ENCODE assay signal across 8 mouse cellular contexts in genomic region chr2:36102559-36102946, GRCm38 (mm10). TPM values are rescaled to one million over a fixed set of nuclear protein-coding genes. Genes with fewer than 3 reads are reported as not detected.
DNase-seq lines count a peak whose midpoint lies in the region; ATAC-seq and TF ChIP-seq lines count a peak whose summit lies in the region.

No protein-coding gene starts in this region.

- TF ChIP-seq POLR2A in kidney, adult 2 months (IDR thresholded peaks at IDR 0.05; ENCODE audit: low read depth, low read length), result no peak

- H3K9ac ChIP-seq in forebrain, embryonic 12.5 days, result peak overlapping the region; percentile 50
- H3K9ac ChIP-seq in midbrain, embryonic 14.5 days (replicated peaks; ENCODE audit: low read length), result no peak overlapping the region

- H3K36me3 ChIP-seq in kidney, adult 2 months (ENCODE audit: control insufficient read depth, insufficient read depth, low read length), result no peaks in the 10 kb centered on the region
- no peaks in the 10 kb centered on the region for H3K36me3 ChIP-seq in forebrain, embryonic 12.5 days (replicated peaks)
- H3K36me3 ChIP-seq in midbrain, embryonic 14.5 days (ENCODE audit: control insufficient read depth, insufficient read depth, low read length), result no peaks in the 10 kb centered on the region

- H3K9me3 ChIP-seq in forebrain, embryonic 12.5 days, result no peaks in the 10 kb centered on the region
- no peaks in the 10 kb centered on the region for H3K9me3 ChIP-seq in midbrain, embryonic 14.5 days (ENCODE audit: control insufficient read depth, low read length)

- peaks cover 3% of the 10 kb centered on the region; the same call in 1 of the 2 replicates for H3K4me1 ChIP-seq in kidney, adult 2 months (ENCODE audit: control insufficient read depth, insufficient read depth, low read length)
- peaks cover 37% of the 10 kb centered on the region for H3K4me1 ChIP-seq in forebrain, embryonic 12.5 days
- peaks cover 11% of the 10 kb centered on the region for H3K4me1 ChIP-seq in midbrain, embryonic 14.5 days (ENCODE audit: control insufficient read depth, insufficient read depth, low read length)

- no peak for ATAC-seq in forebrain, embryonic 12.5 days (ENCODE audit: low FRiP score)
- peak; percentile 38; the same call in 1 of the 2 replicates for ATAC-seq in midbrain, embryonic 14.5 days (ENCODE audit: low FRiP score, low TSS enrichment)

- H3K4me3 ChIP-seq in kidney, adult 2 months (ENCODE audit: insufficient read depth, low read depth, low read length), result no peak overlapping the region
- peak overlapping the region; percentile 46 for H3K4me3 ChIP-seq in forebrain, embryonic 12.5 days (replicated peaks)
- 0 out of 2 replicates have a peak overlapping the region, but pooled peaks have one; percentile 1 for H3K4me3 ChIP-seq in midbrain, embryonic 14.5 days (replicated peaks; ENCODE audit: low read depth, low read length)

- no peak overlapping the region for H3K27ac ChIP-seq in kidney, adult 2 months (ENCODE audit: insufficient read depth, low read depth, low read length)
- H3K27ac ChIP-seq in forebrain, embryonic 12.5 days, result peak overlapping the region; percentile 84
- H3K27ac ChIP-seq in midbrain, embryonic 14.5 days (replicated peaks; ENCODE audit: low read depth, low read length), result no peak overlapping the region

- 19% methylated on average over 21 of the region's 21 CpGs for WGBS in kidney, adult 2 months
- 2% methylated on average over 21 of the region's 21 CpGs for WGBS in forebrain, embryonic 12.5 days
- WGBS in midbrain, embryonic 14.5 days, result under 1% methylated on average over 21 of the region's 21 CpGs

- no peak for TF ChIP-seq CTCF in kidney, adult 2 months (conservative IDR thresholded peaks at IDR 0.05; ENCODE audit: insufficient read depth, insufficient read length, low read depth, low read length)

- peak; percentile 29 for DNase-seq in kidney, adult 18-20 months
- no peak for DNase-seq in kidney, adult 2 months
- DNase-seq in kidney, postnatal 4 days, result peak; percentile 53 to 63
- DNase-seq in midbrain, embryonic 14.5 days, result peak; percentile 54
- DNase-seq in thymus, postnatal 10 days (ENCODE audit: low spot score in 2 of 2), result no peak
- no peak for DNase-seq in natural killer cell, adult 2 months (ENCODE audit: low spot score in 2 of 2)
- DNase-seq in gastrocnemius, adult 8-10 months (ENCODE audit: low spot score in 2 of 2), result no peak

- H3K27me3 ChIP-seq in kidney, adult 2 months (replicated peaks; ENCODE audit: control insufficient read depth, insufficient read depth, low read length), result peaks cover 6% of the 10 kb centered on the region
- H3K27me3 ChIP-seq in forebrain, embryonic 12.5 days, result peaks cover 100% of the 10 kb centered on the region
- peaks cover 96% of the 10 kb centered on the region for H3K27me3 ChIP-seq in midbrain, embryonic 14.5 days (ENCODE audit: control insufficient read depth, insufficient read depth, low read length)

- peak overlapping the region; percentile 67 for H3K4me2 ChIP-seq in forebrain, embryonic 12.5 days
- H3K4me2 ChIP-seq in midbrain, embryonic 14.5 days (ENCODE audit: low read length), result peak overlapping the region; percentile 10; the same call in 1 of the 2 replicates

RNA-seq across cellular contexts. Expression of gene Lhx6, which starts 2.7 kb away (rescaled TPM):
- 1.4 and 1.7 TPM in 2 replicates for polyA plus RNA-seq in kidney, adult 2 months (2012; rRNA removed)
- 21.9 and 34.2 TPM in 2 replicates for polyA plus RNA-seq in forebrain, embryonic 12.5 days (2016; fragmentation: Nextera tagmentation; extraction: Ambion mirVana)
- polyA plus RNA-seq in midbrain, embryonic 14.5 days (2014; fragmentation: Nextera tagmentation; extraction: Ambion mirVana), result 0.46 TPM in 1 of 2 replicates, not detected in the other
- 1 to 10 TPM; 1.2 to 1.5 (median 1.4) TPM for total RNA-seq in gastrocnemius, adult 8-10 months (2022)

RNA-seq across cellular contexts. Expression of gene Mrrf, which starts 33.6 kb away (rescaled TPM):
- 54.0 and 65.1 TPM in 2 replicates for polyA plus RNA-seq in kidney, adult 2 months (2012; rRNA removed)
- 23.2 and 23.4 TPM in 2 replicates for polyA plus RNA-seq in forebrain, embryonic 12.5 days (2016; fragmentation: Nextera tagmentation; extraction: Ambion mirVana)
- polyA plus RNA-seq in midbrain, embryonic 14.5 days (2014; fragmentation: Nextera tagmentation; extraction: Ambion mirVana), result 30.6 and 33.6 TPM in 2 replicates
- 10 to 100 TPM; 16.5 to 19.6 (median 17.5) TPM for total RNA-seq in gastrocnemius, adult 8-10 months (2022)

RNA-seq across cellular contexts. Expression of gene Rbm18, which starts 34.0 kb away (rescaled TPM):
- polyA plus RNA-seq in kidney, adult 2 months (2012; rRNA removed), result 10.9 and 15.2 TPM in 2 replicates
- 113 and 121 TPM in 2 replicates for polyA plus RNA-seq in forebrain, embryonic 12.5 days (2016; fragmentation: Nextera tagmentation; extraction: Ambion mirVana)
- 151 and 172 TPM in 2 replicates for polyA plus RNA-seq in midbrain, embryonic 14.5 days (2014; fragmentation: Nextera tagmentation; extraction: Ambion mirVana)
- total RNA-seq in gastrocnemius, adult 8-10 months (2022), result 10 to 100 TPM; 29.7 to 36.4 (median 32.2) TPM

RNA-seq across cellular contexts. Expression of gene Morn5, which starts 53.3 kb away (rescaled TPM):
- 0.61 and 1.7 TPM in 2 replicates for polyA plus RNA-seq in kidney, adult 2 months (2012; rRNA removed)
- polyA plus RNA-seq in forebrain, embryonic 12.5 days (2016; fragmentation: Nextera tagmentation; extraction: Ambion mirVana), result 0.69 and 1.3 TPM in 2 replicates
- polyA plus RNA-seq in midbrain, embryonic 14.5 days (2014; fragmentation: Nextera tagmentation; extraction: Ambion mirVana), result 0.54 and 1.5 TPM in 2 replicates
- not detected for total RNA-seq in gastrocnemius, adult 8-10 months (2022)

RNA-seq across cellular contexts. Expression of gene Ndufa8, which starts 53.3 kb away (rescaled TPM):
- 203 and 261 TPM in 2 replicates for polyA plus RNA-seq in kidney, adult 2 months (2012; rRNA removed)
- 161 and 169 TPM in 2 replicates for polyA plus RNA-seq in forebrain, embryonic 12.5 days (2016; fragmentation: Nextera tagmentation; extraction: Ambion mirVana)
- 263 and 316 TPM in 2 replicates for polyA plus RNA-seq in midbrain, embryonic 14.5 days (2014; fragmentation: Nextera tagmentation; extraction: Ambion mirVana)
- total RNA-seq in gastrocnemius, adult 8-10 months (2022), result 100 to 1,000 TPM; 299 to 345 (median 329) TPM

Comparison
In these comparisons a context has a peak if more than half of its experiments do, and no peak if none do; other contexts are left out.
1. DNase-seq: peak in kidney, adult 18-20 months (single experiment), kidney, postnatal 4 days (2 of 2) and midbrain, embryonic 14.5 days (single experiment); none in kidney, adult 2 months (single experiment), thymus, postnatal 10 days (0 of 2), natural killer cell, adult 2 months (0 of 2) and gastrocnemius, adult 8-10 months (0 of 2).